Mouse (Mus musculus) left cerebral cortex, postnatal 14 days (tissue): ENCODE data around the gene Bod1. TPM values are rescaled to one million over a fixed set of nuclear protein-coding genes. Genes with fewer than 3 reads are reported as not detected.

Experiments used
- DNase-seq, 2 experiments: peaks; one replicate each; pipeline ENCODE4 v3.0.0; 2021 to 2022; ENCODE audit warnings: low spot score in 2 of 2, mixed read lengths in 1 of 2
- intact Hi-C: fragments of 180-260 bp; cut with DNase I; formaldehyde crosslinking; loops from one replicate; pipeline ENCODE4 v1.15.1; 2025
- long read RNA-seq, 2 experiments: library from polyadenylated mRNA; stranded (forward); transcript quantifications; one replicate each; pipeline ENCODE4 v2.0.0; 2021
- total RNA-seq, 2 experiments: library from RNA; stranded (reverse); gene quantifications; 2 replicates each; pipeline ENCODE4 v1.2.3; 2021

Gene Bod1
- 10 to 100 TPM; 87.2 to 90.5 TPM for total RNA-seq
- long read RNA-seq, experiment 1, transcript Bod1-201 (4 exons, 1,394 nt) = major isoform, 152 of 189 reads
- long read RNA-seq, experiment 1, transcript Bod1-202 (3 exons, 799 nt) = minor isoform, 17 of 189 reads
- long read RNA-seq, experiment 1, partial matches to known transcripts = 2 of 189 reads
- long read RNA-seq, experiment 1, other reads (novel, unspliced or antisense) = 18 of 189 reads
- long read RNA-seq, experiment 2, transcript Bod1-202 (3 exons, 799 nt) = minor isoform, 9 of 128 reads
- long read RNA-seq, experiment 2, transcript Bod1-201 (4 exons, 1,394 nt) = major isoform, 109 of 128 reads
- long read RNA-seq, experiment 2, partial matches to known transcripts = 9 of 128 reads
- long read RNA-seq, experiment 2, other reads (novel, unspliced or antisense) = 1 of 128 reads

DNA sequence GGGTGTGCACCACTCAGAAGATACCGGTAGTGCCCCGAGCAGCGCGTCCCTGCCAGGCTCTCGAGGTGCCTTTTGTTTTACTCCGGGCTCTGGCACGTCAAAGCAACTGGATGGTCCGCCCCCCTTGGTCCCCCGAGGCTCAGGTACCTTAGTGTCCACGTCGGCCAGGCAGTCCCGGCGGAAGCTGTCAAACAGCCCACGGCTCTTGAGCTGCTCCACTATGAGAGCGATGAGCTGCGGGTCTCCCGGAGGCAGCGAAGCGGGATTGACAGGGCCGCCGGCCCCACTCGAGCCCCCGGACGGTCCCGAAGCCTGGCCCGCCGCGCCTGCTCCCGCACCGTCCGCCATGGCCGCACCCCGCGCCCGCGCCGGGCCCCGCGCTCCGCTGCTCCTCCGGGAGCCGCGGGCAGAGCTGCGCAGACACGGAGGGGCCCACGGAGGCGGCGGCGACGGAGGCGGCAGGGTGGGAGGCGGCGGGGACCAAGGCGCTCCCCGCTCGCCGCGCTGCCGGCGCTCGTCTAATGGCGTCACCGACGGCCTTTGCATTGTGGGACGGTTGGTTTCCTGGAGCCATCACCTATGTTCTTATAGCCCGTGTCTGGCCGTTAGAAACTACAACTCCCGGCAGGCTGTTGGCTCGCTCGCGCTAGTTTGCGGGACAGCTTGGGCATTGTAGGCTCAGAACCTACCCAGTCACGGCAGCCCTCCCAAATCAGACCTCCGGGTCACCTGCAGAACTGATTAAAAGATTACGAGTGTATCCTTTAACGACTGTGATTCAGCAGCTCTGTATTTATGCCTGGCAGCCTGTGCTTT lies at the start of gene Bod1:
Bod1 (minus strand) TSS at position 532 of the 816 bp plus-strand sequence.
- intact Hi-C loops = loop anchor here (10.0 kb wide), 2 partner anchors 493 to 553 kb away; partner anchors contain the start of genes Mpg and Rhbdf1
- peak; percentile 96 to 97 for DNase-seq

DNA sequence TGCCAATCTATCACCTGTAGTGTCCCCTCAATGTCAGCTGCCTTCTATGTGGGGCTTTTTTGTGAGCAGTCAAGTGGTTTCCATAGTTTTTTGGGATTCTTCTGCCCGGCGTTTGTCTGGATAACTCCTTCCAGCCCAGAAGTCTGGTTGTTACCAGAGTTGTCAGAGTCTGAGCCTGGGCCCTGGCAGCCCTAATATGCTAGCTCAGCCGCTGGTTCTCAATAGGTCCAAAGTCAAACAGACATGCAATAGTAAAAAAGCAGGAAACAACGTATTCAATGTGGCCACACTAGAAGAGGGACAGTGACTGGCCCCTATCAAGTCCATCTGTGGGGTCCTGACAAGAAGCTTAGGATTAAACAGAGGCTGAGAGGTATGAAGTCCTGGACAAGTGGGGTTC lies 47.4 kb upstream of the Bod1 start:
- intact Hi-C loops = no loop called here

DNA sequence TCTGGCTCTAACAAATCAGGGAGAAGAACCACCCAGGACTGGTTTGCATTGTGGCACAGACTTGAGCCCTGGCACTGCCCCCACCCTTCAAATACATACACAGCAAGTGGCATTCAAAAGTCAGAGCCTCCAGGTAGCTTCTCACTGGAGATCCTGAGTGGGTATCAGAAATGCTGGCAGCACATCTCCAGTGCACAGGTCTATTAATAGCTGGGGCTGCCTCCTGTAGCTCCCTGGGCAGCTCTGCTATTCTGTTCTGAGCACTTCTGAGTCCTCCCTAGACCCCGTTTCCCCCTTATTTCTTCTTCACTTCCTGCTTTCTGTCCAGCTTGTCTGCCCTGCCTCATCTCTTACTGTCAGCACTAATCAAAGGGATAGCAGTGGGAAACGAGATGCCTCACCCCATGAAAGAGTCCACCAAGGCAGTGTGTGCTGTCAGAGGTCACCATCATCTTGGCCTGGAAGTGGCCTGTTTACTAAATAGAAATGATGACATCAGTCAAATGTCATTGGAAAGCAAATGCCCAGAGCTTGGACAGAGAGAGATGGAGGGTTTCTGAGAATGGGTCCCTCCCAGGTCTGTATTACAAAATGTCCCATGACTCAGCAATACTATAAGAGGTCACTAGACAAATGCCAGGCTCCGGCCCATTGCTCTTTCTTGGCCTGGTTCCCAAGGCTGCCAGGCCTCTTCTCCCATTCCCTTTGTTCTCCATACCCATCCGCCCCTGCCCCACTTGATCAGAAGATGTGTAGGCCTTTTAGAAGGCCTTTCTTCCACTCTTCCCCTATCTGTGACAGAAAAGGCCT lies 46.4 kb upstream of the Bod1 start:
- DNase-seq = no peak
- intact Hi-C loops = no loop called here

More for the DNA sequence above, 47.4 kb upstream of the Bod1 start:
- no peak for DNase-seq

DNA sequence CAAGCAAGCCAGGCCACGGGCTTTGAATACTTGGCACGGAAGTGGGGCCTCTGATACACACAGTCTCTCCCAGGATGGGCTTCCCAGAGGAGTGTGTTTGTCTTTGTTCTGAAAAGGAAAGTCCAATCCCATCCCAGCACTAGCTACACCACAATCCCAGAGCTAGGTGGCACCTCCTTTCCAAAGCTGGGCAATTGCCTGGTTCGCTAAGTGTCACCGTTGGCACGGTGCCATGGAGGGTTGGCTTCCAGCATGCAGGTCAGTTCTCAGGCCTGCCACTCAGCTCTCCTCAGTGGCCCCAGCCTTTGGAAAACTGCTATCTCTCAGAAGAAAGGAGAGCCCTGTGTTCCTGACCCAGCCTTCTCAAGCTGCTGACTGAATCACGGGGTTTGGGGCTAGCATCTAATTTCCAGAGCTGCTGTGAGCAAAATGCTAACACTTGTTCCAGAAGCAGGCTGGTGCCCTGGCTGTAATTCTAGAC lies 42.0 kb upstream of the Bod1 start:
- intact Hi-C loops = no loop called here
- DNase-seq = peak; percentile 66 to 72

DNA sequence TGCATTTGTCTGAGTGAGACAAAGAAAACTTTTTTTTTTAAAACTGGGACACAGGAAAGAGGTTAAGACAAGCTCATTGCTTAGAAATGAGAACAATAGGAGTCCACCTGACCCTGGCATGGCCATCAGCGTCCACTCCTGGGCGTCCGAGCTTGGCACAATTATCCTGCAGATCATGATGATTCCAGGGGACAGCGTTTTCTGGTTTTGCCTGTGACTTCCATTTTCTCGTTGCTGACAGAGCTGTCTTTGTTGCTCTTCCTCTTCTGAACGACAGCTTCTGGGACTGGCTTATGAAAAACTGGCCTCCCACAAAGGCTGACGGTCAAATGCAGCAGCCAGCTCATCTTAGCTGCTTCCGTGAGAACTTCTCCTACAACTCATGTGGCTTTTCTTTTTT lies 41.4 kb upstream of the Bod1 start:
- intact Hi-C loops = no loop called here
- no peak for DNase-seq

DNA sequence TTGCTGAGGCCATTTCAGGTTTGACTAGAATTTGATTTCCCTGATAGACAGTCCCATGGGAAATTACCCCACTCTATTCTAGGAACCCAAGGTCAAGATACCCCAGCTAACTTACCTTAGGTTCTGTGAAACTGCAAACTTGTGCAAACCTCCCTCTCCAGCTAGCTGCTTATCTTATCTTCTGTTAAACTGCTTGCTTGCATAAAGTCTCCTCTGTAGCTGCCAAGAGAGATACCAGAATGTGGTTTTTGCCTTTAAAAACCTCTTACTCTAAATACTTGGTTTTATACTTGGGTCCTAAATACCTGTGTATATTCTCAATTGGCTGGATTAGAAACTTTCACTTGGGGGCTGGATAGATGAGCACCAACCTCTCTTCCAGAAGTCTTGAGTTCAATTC lies 36.1 kb upstream of the Bod1 start:
- no peak for DNase-seq
- intact Hi-C loops = no loop called here

DNA sequence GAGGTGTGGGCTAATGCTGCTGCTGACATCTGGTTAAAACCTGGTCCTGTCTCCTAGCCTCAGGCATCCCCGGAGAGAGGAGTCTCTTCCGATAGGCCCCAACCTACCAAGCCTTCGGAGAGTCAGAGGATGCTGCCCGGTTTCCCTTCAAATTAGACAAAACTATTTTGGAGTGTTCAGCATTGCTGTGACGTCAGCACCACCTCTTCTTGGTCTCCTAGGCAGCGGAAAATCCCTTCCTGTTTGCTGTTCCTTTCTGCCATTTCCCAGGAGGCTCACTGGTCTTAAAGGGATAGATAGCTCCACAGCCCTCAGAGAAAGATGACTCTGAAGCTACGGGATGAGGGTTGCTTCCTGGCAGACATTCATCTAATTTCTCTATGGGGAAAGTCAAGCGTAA lies 31.5 kb upstream of the Bod1 start:
- intact Hi-C loops = no loop called here
- DNase-seq = peak; percentile 76 to 86

DNA sequence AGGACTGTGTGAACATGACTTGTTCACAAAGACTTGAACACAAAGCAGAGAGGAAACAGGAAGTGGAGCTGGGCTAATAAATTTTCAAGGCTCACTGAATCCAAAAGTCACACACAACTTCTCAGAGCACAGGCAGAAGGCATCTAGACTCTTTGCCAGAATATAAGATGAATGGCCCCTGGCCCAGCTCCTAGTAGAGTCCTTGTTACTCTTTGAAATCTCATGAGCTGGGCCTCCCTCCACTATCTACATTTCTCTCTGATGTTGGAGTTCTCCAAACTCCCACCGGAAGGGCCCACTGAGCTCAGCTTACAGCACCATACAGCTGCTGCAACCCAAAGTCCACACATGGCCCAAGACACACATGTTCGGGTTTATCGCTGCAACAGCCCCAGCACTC lies 30.2 kb upstream of the Bod1 start:
- intact Hi-C loops = no loop called here
- no peak for DNase-seq

DNA sequence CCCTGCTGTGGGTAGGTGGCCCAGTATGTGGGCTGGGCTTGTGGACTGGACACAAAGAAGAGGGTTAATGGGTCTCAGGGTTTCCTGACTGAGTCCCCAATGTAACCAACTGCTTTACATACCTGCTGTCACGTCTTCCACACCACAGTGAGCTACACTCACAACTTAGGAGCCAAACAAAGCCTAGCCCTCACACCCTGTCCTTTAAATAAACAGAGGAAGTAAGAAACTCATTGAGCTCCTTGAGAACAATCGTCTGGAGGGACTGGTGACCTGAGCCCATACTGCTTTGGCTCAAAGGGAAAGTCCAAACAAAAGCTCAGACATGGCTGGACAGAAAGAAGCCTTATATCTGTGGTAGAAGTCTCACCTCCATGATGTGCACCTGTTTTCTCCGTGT lies 27.8 kb upstream of the Bod1 start:
- intact Hi-C loops = no loop called here
- no peak for DNase-seq

DNA sequence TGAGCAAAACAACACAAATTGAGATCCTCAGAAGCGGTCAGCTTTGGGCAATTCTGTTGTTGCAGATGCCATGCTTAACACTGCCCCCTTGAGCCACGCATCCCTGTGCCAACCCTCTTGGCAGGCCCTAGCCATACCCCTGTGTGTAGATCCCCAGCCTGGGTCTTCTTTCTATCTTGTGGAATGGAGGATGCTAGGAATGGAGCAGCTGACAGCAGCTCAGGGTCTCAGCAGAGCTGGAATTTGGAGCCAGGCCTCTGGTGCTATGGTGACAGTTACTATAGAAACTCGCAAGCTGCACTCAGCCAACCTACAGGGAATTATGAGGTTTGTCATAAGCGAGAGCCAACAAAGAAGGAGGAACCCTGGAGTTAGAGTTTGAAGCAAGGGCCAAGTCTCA lies 23.1 kb upstream of the Bod1 start:
- intact Hi-C loops = no loop called here
- DNase-seq = peak; percentile 85 to 95

DNA sequence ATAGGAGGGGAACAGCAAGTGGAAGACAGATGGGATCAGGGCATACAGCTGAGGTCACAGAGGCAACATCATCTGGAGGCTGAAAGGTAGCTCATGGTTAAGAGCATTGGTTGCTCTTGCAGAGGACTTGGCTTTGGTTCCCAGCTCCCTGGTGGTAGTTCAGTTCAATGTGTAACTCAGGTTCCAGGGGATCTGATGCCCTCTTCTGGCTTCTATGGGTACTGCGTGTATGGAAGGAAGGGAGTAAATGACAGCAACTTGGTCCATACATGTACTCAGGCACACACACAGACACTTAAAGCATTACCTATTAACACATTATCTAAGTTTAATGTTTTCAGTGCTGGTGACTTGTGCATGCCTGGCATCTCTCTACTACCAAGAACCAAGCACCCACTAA lies 22.4 kb upstream of the Bod1 start:
- intact Hi-C loops = no loop called here
- DNase-seq = peak in 1 of 2 experiments; percentile 30

DNA sequence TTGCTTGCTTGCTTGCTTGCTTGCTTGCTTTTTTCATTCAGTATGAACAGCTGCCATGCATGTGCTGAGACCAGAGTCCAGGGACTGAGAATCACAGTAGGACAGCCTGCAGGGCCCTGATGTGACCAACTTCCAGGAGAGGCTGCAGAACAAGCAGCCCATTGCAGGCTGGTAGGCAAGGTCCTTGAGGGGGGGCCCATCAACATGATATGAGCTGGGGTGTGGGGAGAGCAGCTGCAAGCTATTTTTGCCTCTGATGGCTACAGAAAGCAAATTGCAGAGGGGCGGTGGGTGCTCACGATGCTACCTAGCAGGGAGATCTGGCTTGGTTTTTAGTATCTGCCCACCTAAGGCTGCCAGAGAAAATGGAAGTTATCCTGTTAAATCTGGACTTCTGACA lies 21.6 kb upstream of the Bod1 start:
- intact Hi-C loops = no loop called here
- DNase-seq = no peak

DNA sequence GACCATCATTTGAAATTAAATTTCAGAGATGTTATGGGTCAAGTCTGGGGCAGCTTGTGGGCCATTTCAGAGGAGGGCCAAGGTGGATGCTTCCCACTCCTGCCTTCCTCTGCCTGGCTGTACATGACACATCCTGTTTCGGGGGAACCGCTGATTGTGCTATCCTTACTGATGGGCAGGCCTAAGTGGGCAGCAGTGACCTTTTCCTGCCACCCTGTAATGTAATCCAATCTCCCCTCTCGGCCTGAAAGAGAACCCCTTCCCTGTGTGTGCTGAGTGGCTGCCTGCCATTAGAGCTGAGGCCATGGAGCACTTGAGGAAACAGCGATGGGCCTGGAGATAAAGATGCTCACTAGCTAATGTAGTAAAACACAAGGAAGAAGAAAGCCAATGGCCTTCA lies 17.3 kb upstream of the Bod1 start:
- intact Hi-C loops = no loop called here
- no peak for DNase-seq

DNA sequence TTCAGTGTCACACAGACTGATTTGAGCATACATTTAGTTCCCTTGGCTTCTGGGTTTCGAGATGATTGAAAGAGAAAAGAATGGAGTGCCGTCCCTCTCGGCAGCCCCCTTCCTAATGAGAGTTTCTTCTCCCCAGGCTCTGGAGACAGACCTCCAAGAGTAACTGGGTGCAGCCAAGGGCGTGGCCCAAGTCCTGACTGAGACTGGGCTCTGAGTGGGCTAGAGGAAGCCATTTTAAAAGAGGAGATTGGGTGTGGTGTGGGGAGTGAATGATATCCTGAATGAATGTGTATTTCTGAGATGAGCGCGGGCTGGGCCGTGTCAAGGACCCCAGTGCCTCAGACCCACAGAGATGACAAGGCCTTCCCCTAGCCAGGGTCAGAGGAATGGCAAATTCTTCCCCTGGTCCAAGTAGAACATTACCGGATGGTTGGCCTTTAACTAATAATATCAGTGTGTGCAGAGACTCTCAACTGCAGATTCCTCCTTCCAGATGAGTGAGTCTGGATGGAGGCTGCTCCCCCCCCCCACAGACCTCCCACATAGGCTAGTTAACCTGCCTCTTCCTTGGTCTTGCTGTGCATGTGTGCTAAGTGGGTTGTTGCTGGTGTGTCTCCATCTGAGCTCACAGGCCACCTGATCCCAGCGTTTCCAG lies 13.4 kb upstream of the Bod1 start:
- no peak for DNase-seq
- intact Hi-C loops = loop anchor here (5.0 kb wide), 1 partner anchor 77 kb away; no protein-coding TSS in a partner anchor

DNA sequence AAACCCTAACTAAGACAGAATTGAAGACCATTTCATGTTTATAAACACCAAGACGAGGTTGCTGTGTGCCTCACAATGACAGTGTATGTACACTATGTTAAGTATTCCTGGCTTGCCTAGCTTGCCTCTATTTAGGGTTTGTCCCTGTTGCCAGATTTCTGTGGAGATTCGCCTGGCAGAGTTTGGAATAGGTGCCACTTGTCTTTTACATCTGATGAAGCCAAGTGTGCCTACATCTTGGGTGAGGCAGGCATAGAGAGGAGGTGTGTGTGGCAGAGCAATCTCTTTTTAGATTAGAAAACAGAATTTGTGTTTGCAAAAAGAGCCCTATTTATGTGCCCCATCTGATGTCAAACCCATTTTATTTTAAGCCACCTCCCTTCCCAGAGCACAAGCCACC lies 12.4 kb upstream of the Bod1 start:
- DNase-seq = peak in 1 of 2 experiments; percentile 46

DNA sequence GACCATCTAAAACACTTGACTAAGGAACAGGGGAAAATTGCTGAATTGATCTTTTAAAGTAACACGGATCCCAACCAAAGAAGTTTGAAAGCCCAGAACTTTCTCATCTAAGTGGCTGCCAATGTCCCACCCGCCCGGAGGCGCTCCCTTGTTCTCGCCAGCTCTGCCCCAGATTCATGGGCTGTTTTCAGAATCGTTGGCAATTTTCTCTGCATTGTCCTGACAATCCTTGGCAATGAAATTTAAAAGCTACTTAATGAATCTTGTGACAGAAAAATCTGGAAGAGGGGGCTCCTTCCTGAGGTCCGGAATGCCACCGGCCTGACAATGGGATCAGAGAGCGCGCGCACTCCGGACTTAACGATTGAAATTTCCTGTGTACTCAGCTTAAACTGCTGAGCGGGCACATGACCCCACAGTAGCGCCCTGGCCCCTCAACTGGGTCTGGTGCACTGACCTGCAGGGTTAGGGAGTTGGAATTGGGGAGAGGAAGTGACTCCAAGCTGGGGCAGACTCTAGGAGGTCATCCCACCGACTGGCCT lies 8.2 kb upstream of the Bod1 start:
- intact Hi-C loops = loop anchor here (5.0 to 10.0 kb wide), 4 partner anchors 82 to 545 kb away; partner anchors contain the start of genes Cpeb4, Mpg and Rhbdf1
- DNase-seq = no peak

More for the DNA sequence above, 12.4 kb upstream of the Bod1 start:
- intact Hi-C loops = loop anchor here (5.0 kb wide), 1 partner anchor 78 kb away; no protein-coding TSS in a partner anchor

DNA sequence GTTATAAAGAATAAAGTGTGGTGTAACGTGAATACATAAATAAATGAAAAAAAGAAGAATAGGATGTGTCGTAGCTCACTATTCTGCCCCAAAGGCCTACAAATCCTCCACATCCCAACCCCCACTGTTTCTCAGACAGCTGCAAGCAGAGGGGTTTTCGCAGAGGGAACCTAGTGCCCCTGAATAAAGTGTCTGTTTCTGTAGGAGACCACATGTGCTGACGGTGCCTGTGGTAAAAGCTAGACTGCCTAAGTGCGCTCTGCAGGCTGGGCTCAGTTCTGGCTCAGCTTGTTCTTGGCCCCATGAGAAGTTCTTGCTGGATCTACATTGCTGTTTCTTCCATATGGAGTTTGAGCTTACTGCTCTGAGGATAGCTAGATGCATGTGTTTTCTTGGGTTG lies 5.6 kb upstream of the Bod1 start:
- intact Hi-C loops = loop anchor here (5.0 to 10.0 kb wide), 3 partner anchors 195 to 547 kb away; partner anchors contain the start of genes Cpeb4, Mpg and Rhbdf1
- DNase-seq = no peak

DNA sequence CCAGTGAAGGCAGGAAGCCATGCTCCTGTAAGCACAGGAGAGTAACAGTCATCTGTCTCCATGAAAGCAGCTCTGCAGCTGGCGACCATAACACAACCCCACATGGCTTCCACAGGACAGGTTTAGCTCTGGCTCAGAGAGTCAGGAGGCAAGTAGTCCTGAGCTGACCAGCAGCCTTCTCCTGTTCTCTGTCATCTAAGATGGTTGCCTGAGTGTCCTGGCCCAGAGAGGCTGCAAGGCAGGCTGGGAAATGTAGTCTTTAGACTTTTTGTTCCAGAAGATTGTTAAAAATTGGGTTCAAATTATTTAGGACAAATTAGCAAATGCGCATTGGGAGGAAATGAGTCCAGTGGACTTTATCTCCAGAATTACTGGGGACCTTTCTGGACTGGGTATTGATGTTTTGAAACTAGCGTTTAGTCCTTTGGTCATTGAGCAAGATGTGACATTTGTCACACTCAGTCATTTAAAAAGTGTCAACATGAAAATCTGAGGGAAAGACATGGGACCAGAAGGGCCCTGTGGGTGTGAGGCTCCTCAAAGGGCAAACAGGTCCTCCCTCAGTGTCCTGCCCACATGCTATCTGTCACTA lies 5.1 kb upstream of the Bod1 start:
- intact Hi-C loops = loop anchor here (5.0 to 10.0 kb wide), 3 partner anchors 196 to 548 kb away; partner anchors contain the start of genes Cpeb4, Mpg and Rhbdf1
- no peak for DNase-seq
